In genomic region chr1:160906558-160907481, GRCm38 (mm10) we compare ENCODE assay signal across 8 mouse cellular contexts. TPM values are rescaled to one million over a fixed set of nuclear protein-coding genes. Genes with fewer than 3 reads are reported as not detected.
DNase-seq lines count a peak whose midpoint lies in the region; ATAC-seq lines count a peak whose summit lies in the region.

No protein-coding gene starts in this region.

- H3K9me3 ChIP-seq in forebrain, embryonic 16.5 days (ENCODE audit: control insufficient read depth, low read length) = no peaks in the 10 kb centered on the region

- H3K4me1 ChIP-seq in forebrain, embryonic 16.5 days (replicated peaks; ENCODE audit: control insufficient read depth, insufficient read depth, low read length) = peaks cover 13% of the 10 kb centered on the region

- peak overlapping the region; percentile 99 for H3K9ac ChIP-seq in forebrain, embryonic 16.5 days (replicated peaks; ENCODE audit: low read depth, low read length)

- intact Hi-C loops in heart, postnatal 25 days (cut with DNase I) = loop anchor here (2.0 to 5.0 kb wide), 2 partner anchors 115 to 130 kb away; partner anchors contain the start of gene Rabgap1l

- H3K4me3 ChIP-seq in forebrain, embryonic 16.5 days (replicated peaks; ENCODE audit: low read length) = peak overlapping the region; percentile 100

- H3K27ac ChIP-seq in forebrain, embryonic 16.5 days (ENCODE audit: low read length) = peak overlapping the region; percentile 85

- H3K4me2 ChIP-seq in forebrain, embryonic 16.5 days (ENCODE audit: low read length) = peak overlapping the region; percentile 84

- under 1% methylated on average over 48 of the region's 67 CpGs for WGBS in forebrain, embryonic 16.5 days

- no peaks in the 10 kb centered on the region; the same call in 1 of the 2 replicates for H3K27me3 ChIP-seq in forebrain, embryonic 16.5 days (replicated peaks; ENCODE audit: control insufficient read depth, insufficient read depth, low read length)

- peak; percentile 73 for ATAC-seq in forebrain, embryonic 16.5 days

- H3K36me3 ChIP-seq in forebrain, embryonic 16.5 days (ENCODE audit: control insufficient read depth, insufficient read depth) = no peaks in the 10 kb centered on the region

- DNase-seq in MN1 (ENCODE audit: low spot score) = peak; percentile 62
- DNase-seq in c-Kit-positive CD71-positive TER-119-negative erythroid progenitor cells, embryonic 14.5 days (ENCODE audit: low read depth) = peak; percentile 46
- DNase-seq in heart, postnatal 25 days (ENCODE audit: low spot score) = peak; percentile 27
- peak; percentile 45 for DNase-seq in layer of hippocampus, adult 9-11 months
- peak; percentile 57 for DNase-seq in lung, postnatal 14 days
- DNase-seq in retina, postnatal 1 day = peak; percentile 40
- peak; percentile 13 for DNase-seq in urinary bladder, postnatal 10 days (ENCODE audit: low spot score)

RNA-seq across cellular contexts. Expression of gene Rc3h1, which starts 0.6 kb away (rescaled TPM):
- polyA plus RNA-seq in forebrain, embryonic 16.5 days (2015; fragmentation: Nextera tagmentation; extraction: Ambion mirVana) = 8.1 and 8.2 TPM in 2 replicates
- total RNA-seq in heart, postnatal 25 days (2021) = 10 to 100 TPM; 39.5 to 49.1 TPM

Comparison
In these comparisons a context has a peak if more than half of its experiments do, and no peak if none do; other contexts are left out.
1. Peak in every context shown above with its lines: DNase-seq, ATAC-seq, H3K4me3 ChIP-seq and H3K27ac ChIP-seq.